Mouse (Mus musculus) midbrain, embryonic 15.5 days (tissue): Measurements from ENCODE around the gene Gm20503. TPM values are rescaled to one million over a fixed set of nuclear protein-coding genes. Genes with fewer than 3 reads are reported as not detected.

Source experiments
- ATAC-seq: fragments of 200-750 bp; cut with Nextera tagmentation; replicated peaks from 2 replicates; pipeline ENCODE4 v1.8.0; 2017; ENCODE audit warnings: moderate TSS enrichment
- H3K27ac ChIP-seq: fragments of 300-500 bp; sonication (generic); 2 replicates; pipeline ENCODE4 v1.5.1; 2015; ENCODE audit warnings: mild to moderate bottlenecking, inconsistent platforms
- H3K27me3 ChIP-seq: fragments of 300-500 bp; sonication (generic); replicated peaks from 2 replicates; pipeline ENCODE4 v1.6.1; 2015; ENCODE audit warnings: inconsistent platforms
- H3K36me3 ChIP-seq: fragments of 300-500 bp; sonication (generic); replicated peaks from 2 replicates; pipeline ENCODE4 v1.6.1; 2015; ENCODE audit warnings: inconsistent platforms
- H3K4me1 ChIP-seq: fragments of 300-500 bp; sonication (generic); 2 replicates; pipeline ENCODE4 v1.6.1; 2015; ENCODE audit warnings: inconsistent platforms
- H3K4me2 ChIP-seq: fragments of 300-500 bp; sonication (generic); 2 replicates; pipeline ENCODE4 v1.6.1; 2015; ENCODE audit warnings: inconsistent platforms, mild to moderate bottlenecking, moderate library complexity
- H3K4me3 ChIP-seq: fragments of 300-500 bp; sonication (generic); 2 replicates; pipeline ENCODE4 v1.5.1; 2015; ENCODE audit warnings: mild to moderate bottlenecking, inconsistent platforms
- H3K9ac ChIP-seq: fragments of 300-500 bp; sonication (generic); 2 replicates; pipeline ENCODE4 v1.6.1; 2015; ENCODE audit warnings: mild to moderate bottlenecking, inconsistent platforms
- H3K9me3 ChIP-seq: fragments of 300-500 bp; sonication (generic); 2 replicates; pipeline ENCODE4 v1.6.1; 2016; ENCODE audit warnings: inconsistent platforms
- WGBS: fragments of 180-500 bp; shearing (Covaris S2); methylation state at CpG from one replicate; pipeline ENCODE4 v1.1.7; 2015; ENCODE audit warnings: mixed read lengths; 5-methylcytosine and 5-hydroxymethylcytosine counted together
- polyA plus RNA-seq: library from polyadenylated mRNA; unstranded; fragments of >200 nt; fragmentation: Nextera tagmentation; extraction: Ambion mirVana; gene quantifications from 2 replicates; pipeline ENCODE4 v1.2.1, GENCODE M21; 2015

Gene Gm20503
- polyA plus RNA-seq, 1 experiment from 2014 or later, result 9.4 TPM

DNA sequence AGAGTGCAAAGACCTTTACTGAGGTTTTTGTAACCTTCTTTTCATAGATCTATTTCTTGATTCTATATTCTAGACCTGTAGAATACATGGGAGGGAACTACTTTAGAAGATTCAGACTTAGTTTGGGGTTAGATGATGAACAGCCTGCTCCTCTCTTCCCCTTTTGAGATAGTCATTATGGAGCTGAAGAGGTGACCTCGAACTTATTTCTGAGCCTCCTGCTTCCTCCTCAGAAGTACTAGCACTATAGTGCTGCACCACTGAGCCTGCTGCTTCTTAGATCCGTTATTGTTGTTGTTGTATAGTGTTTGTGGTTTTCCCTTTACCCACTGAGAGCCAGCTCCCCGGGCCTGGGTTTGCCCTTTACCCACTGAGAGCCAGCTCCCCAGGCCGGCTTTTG, 6.7 kb downstream of the Gm20503 start:
- no peaks in the 10 kb centered on the region for H3K27me3 ChIP-seq
- no peaks in the 10 kb centered on the region for H3K36me3 ChIP-seq
- H3K9me3 ChIP-seq, result no peaks in the 10 kb centered on the region
- no peak for ATAC-seq
- no peak overlapping the region for H3K9ac ChIP-seq
- no peak overlapping the region for H3K4me3 ChIP-seq
- no peak overlapping the region for H3K27ac ChIP-seq
- WGBS, result 69% methylated on average over 4 of the region's 4 CpGs
- no peak overlapping the region for H3K4me2 ChIP-seq
- H3K4me1 ChIP-seq, result peaks cover 12% of the 10 kb centered on the region

- 88% methylated on average over 3 of the region's 3 CpGs for WGBS
- no peak overlapping the region for H3K9ac ChIP-seq
- H3K4me3 ChIP-seq, result no peak overlapping the region
- no peak overlapping the region for H3K4me2 ChIP-seq
- no peak for ATAC-seq
- H3K9me3 ChIP-seq, result no peaks in the 10 kb centered on the region
- no peaks in the 10 kb centered on the region for H3K27me3 ChIP-seq
- no peaks in the 10 kb centered on the region; the same call in 1 of the 2 replicates for H3K4me1 ChIP-seq
- H3K27ac ChIP-seq, result no peak overlapping the region
- H3K36me3 ChIP-seq, result no peaks in the 10 kb centered on the region
Observed at GRCm38 (mm10) chr4:59011446-59011845, 8.4 kb downstream of the Gm20503 start.

DNA sequence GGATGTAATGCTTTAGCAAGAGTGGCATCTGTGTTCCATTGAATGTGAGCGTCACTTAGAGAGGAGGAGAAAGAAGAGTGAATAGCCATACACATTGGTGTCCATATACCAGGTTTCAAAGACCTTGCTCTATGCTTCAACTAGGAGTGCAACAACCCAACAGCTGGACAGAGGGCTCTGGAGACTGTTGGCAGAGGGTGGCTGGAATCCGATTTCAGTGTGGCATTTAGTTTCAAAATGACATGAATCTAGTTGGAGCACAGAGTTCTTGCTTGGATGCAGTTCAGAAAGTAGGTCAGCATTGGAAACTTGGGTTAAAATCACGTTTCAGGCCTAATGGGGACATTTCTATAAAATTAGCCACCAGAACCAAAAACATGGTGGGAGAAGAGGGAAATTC, 12.2 kb downstream of the Gm20503 start:
- ATAC-seq, result no peak
- H3K4me1 ChIP-seq, result no peaks in the 10 kb centered on the region
- 91% methylated on average over 3 of the region's 3 CpGs for WGBS
- peaks cover 4% of the 10 kb centered on the region; the same call in 1 of the 2 replicates for H3K36me3 ChIP-seq
- no peak overlapping the region for H3K9ac ChIP-seq
- H3K4me2 ChIP-seq, result no peak overlapping the region
- H3K27me3 ChIP-seq, result no peaks in the 10 kb centered on the region
- H3K27ac ChIP-seq, result no peak overlapping the region
- H3K9me3 ChIP-seq, result no peaks in the 10 kb centered on the region
- no peak overlapping the region for H3K4me3 ChIP-seq

DNA sequence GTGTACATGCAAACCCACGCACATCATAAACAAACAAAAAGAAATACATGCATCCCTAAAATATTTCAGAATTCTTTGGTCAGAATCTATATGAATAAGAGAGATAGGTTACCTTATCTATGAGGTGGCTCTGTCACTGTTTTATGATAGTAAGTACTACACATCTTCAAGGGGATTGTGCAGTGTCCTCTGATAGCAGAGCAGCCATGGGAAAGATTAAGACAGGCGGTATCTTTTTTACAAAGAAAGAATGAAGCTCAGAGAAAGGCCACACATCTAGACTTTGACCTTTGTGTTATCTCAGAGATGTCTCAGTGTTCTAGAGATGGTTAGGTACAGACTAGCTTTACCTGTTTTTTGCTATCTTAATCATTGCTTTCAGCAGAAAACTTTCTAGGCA, 13.9 kb downstream of the Gm20503 start:
- no peaks in the 10 kb centered on the region for H3K27me3 ChIP-seq
- 90% methylated on average over 2 of the region's 2 CpGs for WGBS
- ATAC-seq, result no peak
- no peaks in the 10 kb centered on the region for H3K9me3 ChIP-seq
- peaks cover 4% of the 10 kb centered on the region; the same call in 1 of the 2 replicates for H3K36me3 ChIP-seq
- H3K27ac ChIP-seq, result no peak overlapping the region
- H3K4me1 ChIP-seq, result no peaks in the 10 kb centered on the region
- H3K9ac ChIP-seq, result no peak overlapping the region
- H3K4me3 ChIP-seq, result no peak overlapping the region
- H3K4me2 ChIP-seq, result no peak overlapping the region

DNA sequence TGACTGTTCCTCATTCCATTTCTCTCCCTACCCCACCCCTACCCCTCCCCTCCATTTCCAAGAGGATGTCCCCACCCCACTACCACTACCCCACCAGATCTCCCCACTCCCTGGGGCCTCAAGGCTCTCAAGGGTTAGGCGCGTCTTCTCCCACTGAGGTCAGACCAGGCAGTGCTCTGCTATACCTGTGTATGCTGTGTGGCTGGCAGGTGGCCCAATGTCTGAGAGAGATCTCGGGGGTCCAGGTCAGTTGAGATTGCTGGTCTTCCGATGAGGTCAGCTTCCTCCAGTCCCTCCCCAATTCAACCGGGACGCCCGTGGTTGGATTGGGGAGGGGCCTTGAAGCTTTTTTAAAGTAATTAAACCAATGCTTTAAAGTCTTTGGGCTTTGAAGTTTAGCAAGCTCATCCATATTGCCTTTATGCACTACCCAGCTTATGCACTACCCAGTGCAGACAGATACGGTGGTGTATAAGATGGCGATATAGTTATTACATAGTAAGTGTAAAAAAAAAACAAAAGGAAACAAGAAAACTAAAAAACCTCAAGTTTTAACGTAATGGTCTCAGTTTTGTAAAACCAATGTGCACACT, 31.4 kb downstream of the Gm20503 start:
- Histone ChIP-seq H3K36me3 (no peaks in the 10 kb centered on the region), H3K27me3 (no peaks in the 10 kb centered on the region), H3K27ac (peak overlapping the region; percentile 97), H3K4me1 (peaks cover 12% of the 10 kb centered on the region), H3K9me3 (no peaks in the 10 kb centered on the region), H3K4me3 (peak overlapping the region; percentile 92), H3K9ac (peak overlapping the region; percentile 98; the same call in 1 of the 2 replicates), H3K4me2 (peak overlapping the region; percentile 54)
- WGBS, result 71% methylated on average over 10 of the region's 10 CpGs
- ATAC-seq, result peak; percentile 63

DNA sequence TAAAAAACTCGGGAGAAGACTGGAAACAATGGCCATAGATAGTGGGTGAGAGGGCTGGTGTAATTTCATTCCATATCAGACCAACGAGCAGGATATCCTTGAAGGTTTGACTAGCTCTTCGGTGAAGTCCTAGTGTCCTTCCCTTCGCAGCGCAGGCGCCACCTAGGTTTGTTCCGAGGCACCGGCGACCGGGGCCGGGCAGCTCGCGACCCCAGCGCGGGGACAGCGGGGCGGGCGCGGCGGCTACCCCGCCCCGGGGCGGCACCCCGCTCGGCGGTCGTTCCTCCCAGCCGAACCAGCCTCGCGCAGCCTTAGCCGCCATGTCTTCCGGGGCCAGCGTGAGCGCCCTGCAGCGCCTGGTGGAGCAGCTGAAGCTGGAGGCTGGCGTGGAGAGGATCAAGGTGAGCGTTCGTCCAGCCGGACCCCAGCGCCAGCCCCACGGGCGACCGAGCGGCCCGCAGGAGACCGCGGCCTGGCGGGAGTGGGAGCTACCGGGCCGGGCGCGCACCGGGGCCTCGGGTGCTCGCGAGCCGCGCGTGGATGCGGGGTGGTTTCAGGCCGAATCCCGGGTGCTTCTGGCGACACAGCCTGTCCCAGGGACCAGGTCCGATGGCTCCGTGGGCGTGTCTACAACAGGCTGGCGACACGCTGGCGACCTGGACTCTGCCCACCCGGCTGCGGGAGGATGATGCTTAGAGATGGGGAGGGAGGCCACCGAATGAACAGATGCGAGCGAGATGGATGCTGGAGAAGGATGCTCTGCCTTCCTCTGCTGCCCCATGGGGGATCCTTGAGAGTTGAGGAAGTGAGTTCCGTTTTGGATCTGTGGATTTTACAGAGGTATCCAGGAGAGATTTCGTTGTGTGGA, 32.1 kb downstream of the Gm20503 start, which contains the start of gene Gng10:
Gene Gng10, plus strand, starts transcription at position 171 of the 868 bp plus-strand sequence.
- Histone ChIP-seq H3K27me3 (no peaks in the 10 kb centered on the region), H3K27ac (peak within 1 kb of the TSS; percentile 97), H3K9ac (peak within 1 kb of the TSS; percentile 98), H3K4me1 (peaks cover 12% of the 10 kb centered on the region), H3K4me2 (peak within 1 kb of the TSS; percentile 54), H3K36me3 (no peaks in the 10 kb centered on the region), H3K9me3 (no peaks in the 10 kb centered on the region), H3K4me3 (peak within 1 kb of the TSS; percentile 92)
- 10% methylated on average over 75 of the region's 76 CpGs for WGBS
- peak; percentile 92 for ATAC-seq

DNA sequence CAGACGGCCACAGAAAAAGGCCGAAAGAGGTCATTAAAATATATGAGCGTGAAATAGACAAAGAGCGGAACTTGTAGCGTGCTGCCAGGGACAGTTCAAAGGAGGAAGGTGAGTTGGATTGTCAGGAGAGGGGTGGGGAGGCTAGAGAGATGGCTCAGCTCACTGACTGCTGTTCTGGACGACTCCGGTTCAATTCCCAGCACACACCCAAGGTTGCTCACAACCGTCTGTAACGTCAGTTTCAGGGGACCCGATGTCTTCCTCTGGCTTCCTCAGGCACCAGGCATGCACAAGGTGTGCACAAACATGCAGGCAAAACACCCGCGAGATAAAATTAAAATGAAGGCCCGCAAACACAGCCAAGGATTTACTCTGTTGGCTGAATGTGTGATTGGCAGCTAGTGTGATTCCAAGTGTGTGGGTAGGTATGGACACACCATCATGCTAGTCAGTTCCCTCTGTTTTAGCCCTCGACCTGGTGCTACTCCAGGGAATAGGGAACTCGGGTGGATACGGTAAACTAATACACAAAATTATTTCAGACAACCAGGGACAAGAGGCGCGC, 32.9 kb downstream of the Gm20503 start:
- no peaks in the 10 kb centered on the region for H3K9me3 ChIP-seq
- H3K9ac ChIP-seq, result peak overlapping the region; percentile 98
- H3K4me3 ChIP-seq, result peak overlapping the region; percentile 92
- H3K27me3 ChIP-seq, result no peaks in the 10 kb centered on the region
- peak overlapping the region; percentile 97 for H3K27ac ChIP-seq
- no peaks in the 10 kb centered on the region for H3K36me3 ChIP-seq
- 51% methylated on average over 18 of the region's 18 CpGs for WGBS
- peaks cover 12% of the 10 kb centered on the region for H3K4me1 ChIP-seq
- H3K4me2 ChIP-seq, result peak overlapping the region; percentile 54
- ATAC-seq, result peak; percentile 53

DNA sequence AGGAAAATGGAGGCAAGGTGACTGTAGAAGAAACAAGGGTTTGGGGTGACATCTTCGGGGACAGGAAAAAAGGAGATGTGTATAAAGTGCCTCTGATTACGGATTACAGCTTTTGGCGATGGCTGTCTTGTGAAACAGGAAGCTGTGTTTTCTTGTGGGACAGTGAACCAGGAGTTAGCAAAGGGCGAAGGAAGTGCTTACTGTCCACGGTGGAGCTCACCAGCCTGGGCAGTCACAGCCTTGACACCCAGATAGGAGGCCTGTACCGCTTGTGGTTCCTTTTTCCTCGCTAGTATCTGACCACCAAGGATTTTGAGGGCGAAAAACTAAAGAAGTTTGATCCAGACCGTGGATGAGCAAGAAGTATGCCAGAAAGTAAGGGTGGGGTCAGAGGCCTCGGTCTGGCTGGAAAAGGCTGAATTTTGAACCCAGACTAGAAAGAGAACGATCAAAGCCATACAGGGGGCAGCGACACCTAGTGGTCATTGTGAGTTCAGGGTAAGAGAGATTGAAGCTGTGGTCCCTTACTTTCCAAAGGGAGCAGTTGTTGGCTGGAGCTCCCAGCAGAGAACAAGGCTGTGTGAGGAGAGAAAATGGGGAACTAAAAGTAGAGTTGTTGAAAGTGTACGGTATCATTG, 33.6 kb downstream of the Gm20503 start:
- no peak for ATAC-seq
- Histone ChIP-seq H3K4me2 (peak overlapping the region; percentile 54), H3K4me3 (peak overlapping the region; percentile 92; the same call in 1 of the 2 replicates), H3K4me1 (peaks cover 12% of the 10 kb centered on the region), H3K9ac (no peak overlapping the region), H3K9me3 (no peaks in the 10 kb centered on the region), H3K36me3 (0 out of 2 replicates have a peak, but pooled peaks cover 2% of the 10 kb centered on the region), H3K27me3 (no peaks in the 10 kb centered on the region), H3K27ac (no peak overlapping the region)
- 48% methylated on average over 13 of the region's 13 CpGs for WGBS

DNA sequence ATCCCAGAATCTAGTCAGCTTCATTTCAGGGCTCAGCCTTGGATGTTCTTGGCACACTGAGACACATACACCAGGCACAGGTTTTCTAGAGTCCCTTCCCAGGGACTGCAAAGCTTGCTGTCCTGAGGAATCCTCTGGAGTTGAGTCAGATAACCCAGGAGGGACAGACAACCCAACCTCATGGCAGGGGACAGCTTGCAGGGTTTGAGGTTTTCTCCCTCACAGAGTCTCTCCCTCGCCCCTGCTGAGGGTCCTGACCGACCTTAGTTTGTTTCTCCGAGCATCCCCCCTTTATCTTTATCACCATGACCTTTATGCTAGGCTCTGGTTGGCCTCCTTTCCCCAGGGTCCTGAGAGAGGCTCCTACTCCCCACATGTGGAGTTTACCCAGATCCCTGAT, 34.5 kb downstream of the Gm20503 start:
- WGBS, result 82% methylated on average over 3 of the region's 3 CpGs
- H3K4me1 ChIP-seq, result peaks cover 12% of the 10 kb centered on the region
- no peak overlapping the region for H3K4me3 ChIP-seq
- 0 out of 2 replicates have a peak, but pooled peaks cover 5% of the 10 kb centered on the region for H3K36me3 ChIP-seq
- no peak overlapping the region for H3K27ac ChIP-seq
- ATAC-seq, result no peak
- H3K9me3 ChIP-seq, result no peaks in the 10 kb centered on the region
- H3K27me3 ChIP-seq, result no peaks in the 10 kb centered on the region
- no peak overlapping the region for H3K4me2 ChIP-seq
- no peak overlapping the region for H3K9ac ChIP-seq

DNA sequence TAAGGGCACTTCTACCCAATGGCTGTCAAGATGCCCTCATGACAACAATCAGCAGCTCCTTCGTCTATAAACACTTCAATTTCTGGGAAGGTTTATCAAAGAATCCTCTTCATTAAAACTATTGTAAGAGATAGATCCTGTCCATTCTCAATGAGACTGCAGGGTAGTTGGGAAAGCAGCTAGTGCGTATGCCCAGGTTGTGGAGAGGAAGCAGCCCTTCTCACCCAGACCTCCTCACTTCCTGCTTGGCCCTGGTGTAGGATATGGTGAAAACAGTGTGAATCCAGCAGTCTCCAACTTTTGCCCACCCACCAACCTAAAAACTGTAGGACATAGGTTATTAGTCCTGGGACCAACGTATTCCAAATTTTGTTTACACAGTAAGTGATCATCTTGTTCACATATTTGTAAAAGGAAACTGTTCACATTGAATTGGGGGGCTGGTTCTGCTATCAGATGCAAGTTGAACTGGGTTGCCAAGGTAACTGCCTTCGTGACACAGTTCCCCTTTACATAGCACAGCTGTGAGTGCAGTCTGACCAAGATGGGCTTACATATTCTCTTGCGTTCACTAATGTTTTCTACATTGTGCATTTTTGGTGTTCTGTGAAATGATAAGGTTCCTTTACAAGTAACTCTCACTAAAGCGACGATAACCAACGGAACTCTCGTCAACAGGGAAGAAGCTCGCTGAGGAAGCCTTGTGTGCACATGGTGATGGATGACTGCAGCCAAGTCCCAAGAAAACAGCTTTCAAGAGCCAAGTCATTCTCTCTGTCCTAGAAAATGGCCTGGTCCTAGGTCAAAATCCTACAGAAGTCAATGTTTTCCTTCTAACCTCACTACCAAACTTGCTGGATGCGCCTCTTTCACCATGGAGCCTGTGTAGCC, 37.6 kb downstream of the Gm20503 start:
- no peak for ATAC-seq
- Histone ChIP-seq H3K4me3 (no peak overlapping the region), H3K9ac (no peak overlapping the region), H3K9me3 (no peaks in the 10 kb centered on the region), H3K27me3 (no peaks in the 10 kb centered on the region), H3K27ac (no peak overlapping the region), H3K4me2 (no peak overlapping the region), H3K4me1 (peaks cover 10% of the 10 kb centered on the region), H3K36me3 (0 out of 2 replicates have a peak, but pooled peaks cover 5% of the 10 kb centered on the region)
- WGBS, result 90% methylated on average over 11 of the region's 11 CpGs

DNA sequence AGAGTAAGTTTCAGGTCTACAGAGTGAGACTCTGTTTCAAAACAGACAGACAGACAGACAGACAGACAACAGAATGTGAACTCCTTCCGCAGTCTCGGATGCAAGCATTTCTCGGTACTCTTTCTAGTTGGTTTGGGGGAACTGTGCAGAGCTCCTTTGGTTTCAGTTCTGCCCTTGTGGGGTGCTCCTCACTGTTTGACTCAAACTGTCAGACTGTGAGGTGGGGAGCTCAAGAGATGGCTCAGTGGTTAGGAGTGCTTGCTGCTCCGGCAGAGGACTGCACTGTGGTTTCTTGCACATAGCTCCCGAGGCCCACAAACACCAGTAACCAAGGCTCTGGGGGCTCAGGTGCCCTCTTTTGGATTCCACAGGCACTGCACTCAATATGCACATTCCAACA, 40.1 kb downstream of the Gm20503 start:
- no peak overlapping the region for H3K9ac ChIP-seq
- H3K4me2 ChIP-seq, result no peak overlapping the region
- H3K4me1 ChIP-seq, result no peaks in the 10 kb centered on the region
- WGBS, result 93% methylated on average over 5 of the region's 5 CpGs
- no peaks in the 10 kb centered on the region for H3K27me3 ChIP-seq
- no peaks in the 10 kb centered on the region for H3K9me3 ChIP-seq
- no peak overlapping the region for H3K27ac ChIP-seq
- ATAC-seq, result no peak
- 0 out of 2 replicates have a peak, but pooled peaks cover 5% of the 10 kb centered on the region for H3K36me3 ChIP-seq
- H3K4me3 ChIP-seq, result no peak overlapping the region
